Mouse (Mus musculus) stomach, embryonic 14.5 days (tissue): ENCODE results near the gene Cep83. TPM values are rescaled to one million over a fixed set of nuclear protein-coding genes. Genes with fewer than 3 reads are reported as not detected.

Experiments
- ATAC-seq: fragments of 200-750 bp; cut with Nextera tagmentation; 2 replicates; pipeline ENCODE4 v1.8.0; 2017; ENCODE audit warnings: low read depth, moderate TSS enrichment; ENCODE audit not compliant: insufficient number of reproducible peaks, insufficient read depth, low FRiP score
- H3K27ac ChIP-seq: fragments of 300-500 bp; sonication (generic); 2 replicates; pipeline ENCODE4 v1.5.1; 2014; ENCODE audit warnings: mild to moderate bottlenecking, low read length, moderate library complexity, mixed read lengths
- H3K27me3 ChIP-seq: fragments of 300-500 bp; sonication (generic); 2 replicates; pipeline ENCODE4 v1.6.1; 2014; ENCODE audit warnings: low read length, control low read depth, mixed read lengths; ENCODE audit not compliant: control insufficient read depth, insufficient read depth
- H3K36me3 ChIP-seq: fragments of 300-500 bp; sonication (generic); 2 replicates; pipeline ENCODE4 v1.6.1; 2014; ENCODE audit warnings: mild to moderate bottlenecking, control low read depth, low read length, moderate library complexity, mixed read lengths; ENCODE audit not compliant: control insufficient read depth, insufficient read depth
- H3K4me1 ChIP-seq: fragments of 300-500 bp; sonication (generic); 2 replicates; pipeline ENCODE4 v1.6.1; 2014; ENCODE audit warnings: low read length, control low read depth, mixed read lengths; ENCODE audit not compliant: control insufficient read depth, insufficient read depth
- H3K4me2 ChIP-seq: fragments of 300-500 bp; sonication (generic); replicated peaks from 2 replicates; pipeline ENCODE4 v1.6.1; 2014; ENCODE audit warnings: low read depth, low read length, control low read depth
- H3K4me3 ChIP-seq: fragments of 300-500 bp; sonication (generic); 2 replicates; pipeline ENCODE4 v1.5.1; 2014; ENCODE audit warnings: low read depth, low read length, control low read depth
- H3K9ac ChIP-seq: fragments of 300-500 bp; sonication (generic); replicated peaks from 2 replicates; pipeline ENCODE4 v1.6.1; 2014; ENCODE audit warnings: low read depth, mild to moderate bottlenecking, control low read depth, low read length, moderate library complexity, mixed read lengths
- H3K9me3 ChIP-seq: fragments of 300-500 bp; sonication (generic); 2 replicates; pipeline ENCODE4 v1.6.1; 2016; ENCODE audit warnings: low read depth, low read length, control low read depth; ENCODE audit not compliant: control insufficient read depth
- WGBS: fragments of 180-500 bp; shearing (Covaris S2); extraction: QIAGEN DNeasy Blood & Tissue Kit; methylation state at CpG from one replicate; pipeline ENCODE4 v1.1.7; 2014; 5-methylcytosine and 5-hydroxymethylcytosine counted together
- polyA plus RNA-seq: library from polyadenylated mRNA; unstranded; fragments of >200 nt; fragmentation: Nextera tagmentation; extraction: Ambion mirVana; gene quantifications from 2 replicates; pipeline ENCODE4 v1.2.1, GENCODE M21; 2014

The Cep83 gene
- polyA plus RNA-seq, 1 experiment from 2014 or later = 20.9 TPM

DNA sequence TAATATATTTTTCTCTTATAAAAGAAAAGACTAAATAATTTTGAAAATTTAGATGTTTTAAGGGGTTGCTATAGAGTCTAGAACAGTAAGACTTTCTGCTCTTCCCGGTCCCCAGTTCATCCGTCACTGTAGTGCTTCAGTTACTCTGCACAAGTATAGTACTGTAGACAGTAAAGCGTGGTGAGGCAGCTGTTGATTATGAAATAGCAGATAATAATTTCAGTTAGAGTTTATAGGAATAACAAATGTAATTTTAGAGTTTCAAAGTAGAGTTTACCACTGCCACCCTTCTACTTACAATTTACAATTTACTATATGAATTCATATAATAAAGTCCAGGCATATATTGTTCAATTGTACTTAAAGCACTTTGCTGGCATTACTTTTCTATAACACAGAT lies 42.0 kb downstream of the Cep83 start:
- Histone ChIP-seq H3K27ac (no peak overlapping the region), H3K9ac (no peak overlapping the region), H3K4me3 (no peak overlapping the region), H3K27me3 (no peaks in the 10 kb centered on the region), H3K36me3 (no peaks in the 10 kb centered on the region; the same call in 1 of the 2 replicates), H3K4me1 (no peaks in the 10 kb centered on the region), H3K4me2 (no peak overlapping the region), H3K9me3 (no peaks in the 10 kb centered on the region)
- 93% methylated on average over 3 of the region's 3 CpGs for WGBS
- no peak for ATAC-seq

DNA sequence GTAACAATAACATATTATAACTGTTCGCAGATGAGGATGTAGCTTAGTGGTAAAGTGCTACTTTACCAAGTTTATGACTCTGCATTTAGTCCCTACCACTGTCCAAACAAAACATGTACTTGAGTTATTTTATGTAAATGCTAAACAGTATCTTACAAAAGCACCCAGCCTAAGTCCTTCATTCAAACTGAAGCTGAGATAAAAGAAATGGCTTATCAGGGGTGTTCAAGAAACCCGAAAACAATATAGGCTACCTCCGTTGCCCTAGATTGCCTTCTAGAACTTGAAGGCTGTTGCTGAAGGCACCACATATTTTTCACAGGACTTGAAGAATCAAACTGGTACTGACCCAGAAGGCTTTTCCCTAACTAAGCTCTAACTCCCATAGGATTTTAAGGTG lies 46.4 kb downstream of the Cep83 start:
- H3K9me3 ChIP-seq = no peaks in the 10 kb centered on the region
- H3K4me2 ChIP-seq = no peak overlapping the region
- H3K27ac ChIP-seq = no peak overlapping the region
- no peaks in the 10 kb centered on the region for H3K36me3 ChIP-seq
- H3K9ac ChIP-seq = no peak overlapping the region
- H3K4me3 ChIP-seq = no peak overlapping the region
- no peaks in the 10 kb centered on the region for H3K27me3 ChIP-seq
- no peaks in the 10 kb centered on the region for H3K4me1 ChIP-seq
- 91% methylated on average over 3 of the region's 3 CpGs for WGBS
- ATAC-seq = no peak

DNA sequence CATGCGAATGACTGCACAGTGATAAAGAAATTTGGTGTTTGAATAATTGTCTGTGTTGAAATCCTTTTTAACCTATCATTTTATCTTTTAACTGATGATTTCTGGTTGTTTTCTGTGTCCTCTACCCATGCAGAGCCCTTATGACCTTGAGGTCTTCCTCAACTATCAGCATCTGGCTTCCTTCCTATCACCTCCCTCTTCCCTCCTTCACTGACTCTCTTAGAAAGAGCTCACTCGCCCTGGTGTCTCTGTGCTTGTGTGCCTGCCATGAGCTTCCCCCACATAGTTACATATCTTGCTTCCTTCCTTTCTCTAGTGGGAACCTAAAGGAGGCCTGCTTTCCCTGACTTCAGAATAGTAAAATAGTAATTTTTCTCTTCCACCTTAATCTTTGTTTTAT lies 51.8 kb downstream of the Cep83 start:
- no peak for ATAC-seq
- Histone ChIP-seq H3K36me3 (no peaks in the 10 kb centered on the region), H3K4me3 (no peak overlapping the region), H3K9ac (no peak overlapping the region), H3K9me3 (no peaks in the 10 kb centered on the region), H3K4me1 (no peaks in the 10 kb centered on the region), H3K27ac (no peak overlapping the region), H3K27me3 (no peaks in the 10 kb centered on the region), H3K4me2 (no peak overlapping the region)
- WGBS = 69% methylated on average over 2 of the region's 2 CpGs

DNA sequence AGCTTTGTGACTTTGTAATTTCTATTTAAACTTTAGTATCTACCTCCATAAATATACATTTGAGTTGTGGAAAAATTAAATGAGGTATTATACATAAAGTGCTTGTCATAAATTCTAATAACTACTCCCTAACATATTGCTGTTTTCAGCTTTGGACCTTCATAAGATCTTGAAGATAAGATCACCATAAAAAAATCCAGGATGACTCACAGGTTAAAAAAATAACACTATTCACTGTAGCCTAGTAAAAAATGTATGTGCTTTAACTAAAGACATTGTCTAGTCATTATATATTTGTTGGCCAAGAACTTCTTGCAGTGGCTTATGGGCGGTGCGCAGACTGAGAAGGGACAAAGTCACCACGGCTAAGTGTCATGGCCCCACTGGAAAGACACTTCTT lies 53.0 kb downstream of the Cep83 start:
- no peak overlapping the region for H3K27ac ChIP-seq
- no peak overlapping the region for H3K9ac ChIP-seq
- no peak for ATAC-seq
- H3K4me2 ChIP-seq = no peak overlapping the region
- no peak overlapping the region for H3K4me3 ChIP-seq
- H3K27me3 ChIP-seq = no peaks in the 10 kb centered on the region
- no peaks in the 10 kb centered on the region for H3K4me1 ChIP-seq
- 96% methylated on average over 3 of the region's 3 CpGs for WGBS
- H3K9me3 ChIP-seq = no peaks in the 10 kb centered on the region
- H3K36me3 ChIP-seq = no peaks in the 10 kb centered on the region

DNA sequence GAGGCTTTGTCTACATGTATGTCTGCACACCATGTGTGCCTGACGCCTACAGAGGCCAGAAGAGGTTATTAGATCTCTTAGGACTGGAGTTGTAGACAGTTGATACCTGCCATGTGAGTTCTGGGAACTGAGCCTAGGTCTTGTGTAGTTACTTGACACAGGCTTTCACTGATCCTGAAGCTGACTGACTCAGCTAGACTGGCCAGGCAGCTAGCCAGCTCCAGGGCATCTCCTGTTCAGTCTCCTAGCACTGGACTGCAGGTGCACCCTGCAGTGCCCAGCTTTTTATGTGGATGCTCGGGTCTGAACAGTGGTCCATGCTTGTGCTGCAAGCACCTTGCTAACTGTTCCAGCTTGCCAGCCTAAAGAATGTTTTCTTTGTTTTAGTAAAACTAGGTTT lies 58.6 kb downstream of the Cep83 start:
- Histone ChIP-seq H3K27ac (no peak overlapping the region), H3K9me3 (no peaks in the 10 kb centered on the region), H3K27me3 (no peaks in the 10 kb centered on the region), H3K4me2 (no peak overlapping the region), H3K4me1 (no peaks in the 10 kb centered on the region), H3K36me3 (peaks cover 3% of the 10 kb centered on the region; the same call in 1 of the 2 replicates), H3K9ac (no peak overlapping the region), H3K4me3 (no peak overlapping the region)
- 86% methylated on average over 2 of the region's 2 CpGs for WGBS
- ATAC-seq = no peak

DNA sequence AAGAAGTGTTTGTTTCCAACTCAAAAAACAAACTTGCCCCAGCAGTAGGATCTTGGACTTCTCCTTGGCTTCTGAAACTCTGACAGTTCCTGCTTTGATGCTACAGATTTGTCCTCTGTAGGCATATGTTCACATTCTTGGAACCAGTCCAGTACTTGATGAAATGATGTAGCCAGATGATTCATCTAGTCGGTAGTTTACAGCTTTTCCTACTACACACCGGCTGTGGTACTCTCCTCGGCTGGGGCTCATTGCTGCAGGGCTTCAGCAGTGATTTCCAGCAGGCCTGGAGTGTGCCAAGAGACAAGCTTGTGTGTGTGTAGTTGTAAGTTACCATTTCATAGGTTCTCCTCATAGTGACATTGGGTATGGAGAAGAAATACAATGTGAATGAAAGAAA lies 83.0 kb downstream of the Cep83 start:
- Histone ChIP-seq H3K27ac (no peak overlapping the region), H3K4me1 (no peaks in the 10 kb centered on the region), H3K9ac (no peak overlapping the region), H3K36me3 (peaks cover 3% of the 10 kb centered on the region; the same call in 1 of the 2 replicates), H3K9me3 (no peaks in the 10 kb centered on the region), H3K27me3 (no peaks in the 10 kb centered on the region), H3K4me2 (no peak overlapping the region), H3K4me3 (no peak overlapping the region)
- no peak for ATAC-seq
- 31% methylated on average over 3 of the region's 3 CpGs for WGBS

DNA sequence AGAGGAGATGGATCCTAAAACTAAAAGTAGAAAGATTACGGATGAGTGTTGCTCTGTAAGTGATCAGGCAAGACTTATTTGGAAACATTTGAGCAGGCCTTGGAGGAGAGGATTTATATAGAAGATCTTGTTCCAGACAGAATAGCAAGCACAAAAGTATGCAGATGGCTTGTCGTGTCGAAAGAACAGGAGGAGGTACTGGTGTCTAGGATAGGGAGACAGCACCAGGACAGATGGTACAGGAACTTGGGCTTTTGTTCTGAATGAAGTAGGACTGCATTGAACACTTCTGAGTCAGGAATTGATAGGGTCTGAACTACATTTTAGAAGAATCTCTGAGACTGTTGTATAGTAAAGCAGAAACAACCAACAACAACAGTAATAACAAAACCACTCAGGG lies 89.1 kb downstream of the Cep83 start:
- Histone ChIP-seq H3K9me3 (no peaks in the 10 kb centered on the region), H3K27ac (no peak overlapping the region), H3K36me3 (peaks cover 2% of the 10 kb centered on the region; the same call in 1 of the 2 replicates), H3K27me3 (no peaks in the 10 kb centered on the region), H3K4me2 (no peak overlapping the region), H3K4me3 (no peak overlapping the region), H3K9ac (no peak overlapping the region), H3K4me1 (no peaks in the 10 kb centered on the region)
- no peak for ATAC-seq
- WGBS = 93% methylated on average over 3 of the region's 3 CpGs

DNA sequence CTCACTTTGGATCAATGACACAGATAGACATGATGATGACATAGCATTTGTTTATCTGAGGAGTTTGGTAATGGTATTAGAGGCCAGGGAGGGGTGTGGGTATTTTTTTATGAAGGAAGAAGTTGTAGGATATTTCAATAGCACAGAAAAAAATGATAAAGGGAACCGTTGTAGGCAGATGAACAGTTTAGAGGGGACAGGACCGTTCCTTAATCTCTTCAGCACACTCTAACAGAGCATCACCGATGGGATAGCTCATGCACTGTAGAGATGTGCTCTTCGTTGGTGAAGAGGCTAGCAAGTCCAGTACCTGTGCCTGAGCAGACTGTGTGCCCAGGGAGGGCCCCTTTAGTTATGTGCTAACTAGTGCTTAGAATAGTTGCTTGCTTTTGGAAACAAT lies 90.9 kb downstream of the Cep83 start:
- 93% methylated on average over 4 of the region's 4 CpGs for WGBS

DNA sequence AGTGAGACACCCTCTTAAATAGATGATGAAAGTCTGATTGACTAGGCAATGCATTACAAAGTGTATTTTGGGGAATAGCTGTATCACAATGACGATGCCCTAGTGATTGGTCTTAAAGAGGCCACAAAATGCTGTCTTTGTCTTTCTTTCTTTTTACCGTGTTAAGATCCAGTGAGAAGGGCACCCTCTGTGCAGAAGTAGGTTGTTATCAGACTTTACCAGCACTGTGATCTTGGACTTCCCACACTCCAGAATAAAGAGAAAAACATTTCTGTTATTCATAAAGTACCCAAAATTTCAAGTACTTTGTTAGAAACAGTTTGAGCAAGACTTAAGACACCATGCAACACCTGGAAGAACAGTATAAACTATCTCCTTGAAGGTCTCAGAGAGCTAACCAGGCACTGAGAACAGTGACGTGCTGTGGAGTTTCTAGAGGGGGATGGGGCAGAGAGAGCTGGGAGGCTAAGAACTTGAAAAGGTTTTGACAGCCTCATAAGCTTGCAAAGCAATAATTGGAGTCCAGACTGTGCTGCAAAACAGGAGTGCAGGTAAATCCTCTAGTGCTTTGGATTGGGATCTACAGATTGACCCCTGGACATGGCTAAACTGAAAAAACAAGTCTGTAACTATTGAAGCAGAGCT lies 92.3 kb downstream of the Cep83 start:
- Histone ChIP-seq H3K36me3 (peaks cover 2% of the 10 kb centered on the region; the same call in 1 of the 2 replicates), H3K4me1 (no peaks in the 10 kb centered on the region), H3K4me2 (no peak overlapping the region), H3K9ac (no peak overlapping the region), H3K9me3 (no peaks in the 10 kb centered on the region), H3K4me3 (no peak overlapping the region), H3K27ac (no peak overlapping the region), H3K27me3 (no peaks in the 10 kb centered on the region)
- 80% methylated on average over 3 of the region's 3 CpGs for WGBS
- no peak for ATAC-seq

More for the DNA sequence above, 90.9 kb downstream of the Cep83 start:
- Histone ChIP-seq H3K4me1 (no peaks in the 10 kb centered on the region), H3K9me3 (no peaks in the 10 kb centered on the region), H3K27ac (no peak overlapping the region), H3K36me3 (peaks cover 2% of the 10 kb centered on the region; the same call in 1 of the 2 replicates), H3K4me2 (no peak overlapping the region), H3K9ac (no peak overlapping the region), H3K4me3 (no peak overlapping the region), H3K27me3 (no peaks in the 10 kb centered on the region)
- ATAC-seq = no peak
